Mouse (Mus musculus) megakaryocyte, embryonic 14.5 days (primary cell): Measurements from ENCODE around the gene Lrp8.

Experiments
- FLI1 ChIP-seq: IDR thresholded peaks from 2 replicates; pipeline ENCODE4 v1.6.1; 2012; ENCODE audit warnings: low read length, inconsistent platforms, mixed read lengths
- GATA1 ChIP-seq: IDR thresholded peaks from 3 replicates; pipeline ENCODE4 v1.6.1; 2012; ENCODE audit warnings: mixed read lengths, low read length, inconsistent platforms, borderline replicate concordance

- TF ChIP-seq GATA1 = no peak
- TF ChIP-seq FLI1 = no peak
Observed at GRCm38 (mm10) chr4:107822936-107823411, 20.9 kb downstream of the Lrp8 start.
